Mouse (Mus musculus): Measurements from ENCODE around the gene Nrgn. TPM values are rescaled to one million over a fixed set of nuclear protein-coding genes. Genes with fewer than 3 reads are reported as not detected.

Gene Nrgn
- polyA plus RNA-seq, 1 experiment, result 7.7 TPM

DNA sequence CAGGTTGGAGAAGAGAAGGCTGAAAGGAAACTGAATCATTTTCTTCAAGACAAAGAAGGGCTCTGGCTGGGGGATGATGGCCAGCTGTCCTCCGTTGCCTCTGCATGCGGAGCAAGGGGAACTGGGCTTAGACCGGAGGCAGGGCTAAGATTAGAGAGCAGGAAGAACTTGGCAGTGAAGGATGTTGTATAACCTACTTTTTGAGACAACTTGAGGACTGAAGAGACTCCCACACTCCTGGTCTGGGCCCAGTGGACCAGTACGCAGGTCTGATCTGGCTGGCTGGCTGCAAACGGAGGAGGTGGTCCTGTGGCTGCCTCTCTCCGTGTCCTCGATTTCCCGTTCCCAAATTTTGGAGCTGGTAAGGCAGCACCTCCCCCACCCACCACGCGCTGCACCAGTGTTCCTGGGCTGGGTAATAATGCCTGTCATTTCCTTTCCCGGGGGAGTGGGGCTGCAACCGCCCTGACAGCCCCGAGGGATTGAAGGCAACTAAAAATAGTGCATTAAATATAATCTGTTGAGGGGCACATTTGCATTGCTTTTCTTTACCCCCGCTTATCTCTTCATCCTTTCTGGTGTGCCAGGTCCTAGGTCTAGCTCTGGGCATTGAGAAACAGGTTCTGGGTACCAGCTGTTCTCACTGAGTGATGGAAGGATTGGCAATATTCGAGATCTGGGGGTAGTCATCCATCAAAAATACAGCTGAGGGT, 15.3 kb upstream of the Nrgn start:
- Histone ChIP-seq H3K27me3 (replicated peaks; ENCODE audit: control insufficient read depth, insufficient read depth, low read length) (no peaks in the 10 kb centered on the region), H3K4me1 (ENCODE audit: control insufficient read depth, insufficient read depth, low read length) (peaks cover 21% of the 10 kb centered on the region), H3K27ac (ENCODE audit: insufficient read depth, low read depth, low read length) (peak overlapping the region; percentile 44), H3K36me3 (ENCODE audit: control insufficient read depth, insufficient read depth, low read length) (no peaks in the 10 kb centered on the region), H3K4me3 (ENCODE audit: insufficient read depth, low read depth, low read length) (peak overlapping the region; percentile 25; the same call in 1 of the 2 replicates)
- 15% methylated on average over 15 of the region's 15 CpGs for WGBS
- TF ChIP-seq CTCF (conservative IDR thresholded peaks at IDR 0.05; ENCODE audit: insufficient read depth, insufficient read length, low read depth, low read length), result no peak
- TF ChIP-seq POLR2A (IDR thresholded peaks at IDR 0.05; ENCODE audit: low read depth, low read length), result no peak
- peak; percentile 59 for DNase-seq

DNA sequence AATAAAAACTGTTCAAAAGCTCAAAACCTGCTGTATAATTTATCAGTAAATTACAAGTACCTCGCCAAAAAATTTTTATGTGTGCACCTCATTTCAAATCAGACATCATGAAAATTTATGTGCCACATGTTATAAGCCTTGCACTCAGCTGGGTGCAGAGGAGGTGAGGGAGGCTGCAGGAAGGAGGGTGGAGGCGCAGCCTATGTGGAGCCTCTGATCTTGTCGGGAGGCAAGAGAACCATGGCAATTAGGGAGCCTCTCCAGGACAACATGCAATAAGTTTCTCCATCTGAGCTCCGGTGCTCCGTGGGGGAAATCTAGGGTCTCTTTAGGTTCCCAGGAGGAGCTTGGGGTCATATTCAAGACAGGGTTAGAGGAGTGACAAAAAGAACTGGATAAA, 14.8 kb upstream of the Nrgn start:
- WGBS, result 34% methylated on average over 5 of the region's 5 CpGs
- Histone ChIP-seq H3K4me1 (ENCODE audit: control insufficient read depth, insufficient read depth, low read length) (peaks cover 21% of the 10 kb centered on the region), H3K27ac (ENCODE audit: insufficient read depth, low read depth, low read length) (no peak overlapping the region), H3K4me3 (ENCODE audit: insufficient read depth, low read depth, low read length) (no peak overlapping the region), H3K36me3 (ENCODE audit: control insufficient read depth, insufficient read depth, low read length) (no peaks in the 10 kb centered on the region), H3K27me3 (replicated peaks; ENCODE audit: control insufficient read depth, insufficient read depth, low read length) (no peaks in the 10 kb centered on the region)
- TF ChIP-seq CTCF (conservative IDR thresholded peaks at IDR 0.05; ENCODE audit: insufficient read depth, insufficient read length, low read depth, low read length) (no peak), POLR2A (IDR thresholded peaks at IDR 0.05; ENCODE audit: low read depth, low read length) (no peak)
- DNase-seq, result no peak

DNA sequence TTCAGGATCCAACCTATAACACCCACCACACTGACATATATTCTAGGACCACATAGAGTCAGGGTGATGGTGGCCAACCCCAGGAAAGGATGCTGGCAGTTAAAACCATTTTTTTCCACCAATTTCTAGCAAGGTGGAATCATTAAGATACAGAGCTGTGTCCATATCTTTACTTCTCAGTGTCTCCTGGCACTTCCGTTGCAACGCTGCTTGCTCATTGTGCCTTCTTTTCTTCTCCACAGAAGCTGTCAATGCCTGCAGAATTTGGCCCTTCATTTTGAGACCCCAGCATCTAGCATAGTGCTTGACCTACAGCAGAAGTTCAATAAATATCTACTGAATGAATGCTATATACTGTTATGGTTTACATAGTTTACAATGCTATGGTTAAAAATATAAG, 14.3 kb upstream of the Nrgn start:
- TF ChIP-seq POLR2A (IDR thresholded peaks at IDR 0.05; ENCODE audit: low read depth, low read length) (no peak), CTCF (conservative IDR thresholded peaks at IDR 0.05; ENCODE audit: insufficient read depth, insufficient read length, low read depth, low read length) (no peak)
- Histone ChIP-seq H3K4me1 (ENCODE audit: control insufficient read depth, insufficient read depth, low read length) (peaks cover 21% of the 10 kb centered on the region), H3K4me3 (ENCODE audit: insufficient read depth, low read depth, low read length) (no peak overlapping the region), H3K27me3 (replicated peaks; ENCODE audit: control insufficient read depth, insufficient read depth, low read length) (no peaks in the 10 kb centered on the region), H3K36me3 (ENCODE audit: control insufficient read depth, insufficient read depth, low read length) (no peaks in the 10 kb centered on the region), H3K27ac (ENCODE audit: insufficient read depth, low read depth, low read length) (no peak overlapping the region)
- DNase-seq, result no peak
- WGBS, result 92% methylated on average over 2 of the region's 2 CpGs

DNA sequence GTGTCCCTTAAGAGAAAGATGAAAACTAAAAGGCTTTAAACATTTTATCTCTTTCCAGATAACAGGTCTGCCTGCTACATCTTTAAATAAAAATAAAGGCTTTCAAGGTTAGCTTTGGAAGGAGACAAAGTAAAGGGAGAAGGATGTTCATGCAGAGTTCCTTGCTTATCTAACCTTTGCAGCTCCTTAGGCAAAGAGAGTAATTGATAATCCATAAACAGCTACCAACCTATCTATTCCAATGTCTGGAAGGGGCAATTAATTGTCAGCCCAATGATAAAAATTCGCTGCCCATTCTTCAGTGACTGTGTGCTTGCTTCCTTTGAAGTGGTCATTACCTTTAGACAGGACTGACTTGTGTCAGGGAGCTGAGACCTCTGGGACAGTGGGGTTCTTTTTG, 11.1 kb upstream of the Nrgn start:
- H3K36me3 ChIP-seq (ENCODE audit: control insufficient read depth, insufficient read depth, low read length), result no peaks in the 10 kb centered on the region
- peaks cover 10% of the 10 kb centered on the region for H3K4me1 ChIP-seq (ENCODE audit: control insufficient read depth, insufficient read depth, low read length)
- WGBS, result 62% methylated on average over 1 of the region's 1 CpGs
- no peak for DNase-seq
- no peak overlapping the region for H3K4me3 ChIP-seq (ENCODE audit: insufficient read depth, low read depth, low read length)
- H3K27ac ChIP-seq (ENCODE audit: insufficient read depth, low read depth, low read length), result no peak overlapping the region
- TF ChIP-seq POLR2A (IDR thresholded peaks at IDR 0.05; ENCODE audit: low read depth, low read length) (no peak), CTCF (conservative IDR thresholded peaks at IDR 0.05; ENCODE audit: insufficient read depth, insufficient read length, low read depth, low read length) (no peak)
- no peaks in the 10 kb centered on the region for H3K27me3 ChIP-seq (replicated peaks; ENCODE audit: control insufficient read depth, insufficient read depth, low read length)

DNA sequence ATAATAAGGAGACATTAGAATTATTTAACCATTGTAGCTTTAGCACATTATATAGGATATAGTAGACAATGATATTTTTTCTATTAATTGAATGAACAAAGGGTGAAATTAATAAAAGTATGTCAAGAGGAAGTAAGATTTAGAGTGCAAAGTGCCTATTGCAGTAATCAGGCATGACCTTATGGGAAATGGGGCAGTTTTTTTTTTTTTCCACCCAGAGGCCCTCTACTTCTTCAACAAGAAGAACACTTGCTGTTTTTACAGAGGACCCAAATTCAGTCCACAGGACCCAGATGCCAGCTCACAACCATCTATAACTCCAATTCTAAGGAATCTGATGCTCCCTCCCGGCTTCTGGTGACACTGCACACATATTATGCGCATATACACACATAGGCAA, 7.9 kb upstream of the Nrgn start:
- no peaks in the 10 kb centered on the region for H3K27me3 ChIP-seq (replicated peaks; ENCODE audit: control insufficient read depth, insufficient read depth, low read length)
- H3K27ac ChIP-seq (ENCODE audit: insufficient read depth, low read depth, low read length), result no peak overlapping the region
- 91% methylated on average over 2 of the region's 2 CpGs for WGBS
- H3K4me1 ChIP-seq (ENCODE audit: control insufficient read depth, insufficient read depth, low read length), result no peaks in the 10 kb centered on the region
- no peaks in the 10 kb centered on the region for H3K36me3 ChIP-seq (ENCODE audit: control insufficient read depth, insufficient read depth, low read length)
- TF ChIP-seq CTCF (conservative IDR thresholded peaks at IDR 0.05; ENCODE audit: insufficient read depth, insufficient read length, low read depth, low read length) (no peak), POLR2A (IDR thresholded peaks at IDR 0.05; ENCODE audit: low read depth, low read length) (no peak)
- DNase-seq, result no peak
- no peak overlapping the region for H3K4me3 ChIP-seq (ENCODE audit: insufficient read depth, low read depth, low read length)

DNA sequence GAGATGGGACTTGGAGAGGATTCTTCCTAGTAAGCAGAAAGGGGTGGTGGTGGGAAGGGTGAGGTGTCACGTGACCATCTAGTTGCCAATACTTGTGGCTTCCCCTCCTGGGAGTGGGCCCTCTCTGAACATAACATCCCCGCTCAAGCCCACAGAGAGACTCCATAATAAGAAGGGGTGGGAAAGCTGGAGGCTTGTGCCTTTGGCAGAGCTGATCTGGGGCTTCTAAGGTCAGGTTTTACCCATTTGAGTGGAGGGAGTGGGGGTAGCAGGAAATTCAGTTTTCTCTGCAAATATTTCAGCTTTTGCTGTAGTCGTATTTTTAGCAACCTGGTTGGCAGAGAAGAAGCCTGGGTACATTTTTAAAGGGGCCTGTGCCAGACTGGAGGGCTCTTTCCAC, 3.7 kb upstream of the Nrgn start:
- no peaks in the 10 kb centered on the region for H3K36me3 ChIP-seq (ENCODE audit: control insufficient read depth, insufficient read depth, low read length)
- H3K27me3 ChIP-seq (replicated peaks; ENCODE audit: control insufficient read depth, insufficient read depth, low read length), result no peaks in the 10 kb centered on the region
- H3K4me1 ChIP-seq (ENCODE audit: control insufficient read depth, insufficient read depth, low read length), result no peaks in the 10 kb centered on the region
- H3K27ac ChIP-seq (ENCODE audit: insufficient read depth, low read depth, low read length), result no peak overlapping the region
- DNase-seq, result no peak
- H3K4me3 ChIP-seq (ENCODE audit: insufficient read depth, low read depth, low read length), result no peak overlapping the region
- TF ChIP-seq CTCF (conservative IDR thresholded peaks at IDR 0.05; ENCODE audit: insufficient read depth, insufficient read length, low read depth, low read length) (no peak), POLR2A (IDR thresholded peaks at IDR 0.05; ENCODE audit: low read depth, low read length) (no peak)
- 77% methylated on average over 3 of the region's 3 CpGs for WGBS

DNA sequence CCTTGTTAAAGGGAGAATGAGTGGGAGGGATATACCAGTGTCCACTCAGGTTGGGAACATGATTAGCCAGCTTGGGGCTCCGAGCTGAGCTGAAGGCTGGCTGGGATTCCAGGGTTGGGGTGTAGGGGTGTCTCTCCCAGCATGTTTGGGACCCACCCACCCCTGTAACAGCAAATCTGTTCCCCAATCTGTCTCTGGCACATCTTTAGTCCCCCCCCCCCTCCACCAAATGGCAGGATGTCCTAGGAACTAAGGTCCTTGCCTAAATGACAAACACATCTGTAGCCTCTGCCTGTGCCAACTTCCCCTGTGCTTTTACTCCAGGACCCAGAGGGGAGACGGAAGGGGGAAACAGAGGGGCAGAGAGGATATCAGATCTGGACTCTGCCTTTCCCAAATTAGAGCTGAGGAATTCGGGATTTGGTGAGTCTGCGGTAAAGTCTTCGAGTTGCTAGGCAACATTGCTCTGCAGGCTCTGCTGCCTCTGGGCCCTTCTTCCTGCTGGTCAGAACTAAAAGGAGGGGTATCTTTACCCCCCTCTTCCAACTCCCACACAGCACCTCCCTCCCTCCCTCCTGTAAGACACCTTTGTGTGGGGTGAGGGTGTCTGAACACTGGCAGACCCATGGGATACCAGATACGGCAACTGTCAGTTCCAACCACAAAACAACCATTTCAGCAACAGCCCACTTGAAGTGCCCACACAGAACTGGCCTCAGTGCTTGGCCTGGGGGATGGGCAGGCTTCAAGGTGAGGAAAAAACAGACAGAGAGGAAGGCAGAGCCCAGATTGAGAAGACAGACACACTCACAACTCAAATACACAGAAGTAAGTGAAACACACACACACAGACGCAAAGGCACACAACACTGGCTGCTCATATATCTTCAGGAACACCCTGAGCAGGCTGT, 2.4 kb upstream of the Nrgn start, which contains the start of gene Siae:
Gene Siae (plus strand): TSS at position 861 of the 911 bp plus-strand sequence.
- Histone ChIP-seq H3K4me3 (ENCODE audit: insufficient read depth, low read depth, low read length) (no peak within 1 kb of the TSS), H3K4me1 (ENCODE audit: control insufficient read depth, insufficient read depth, low read length) (no peaks in the 10 kb centered on the region), H3K36me3 (ENCODE audit: control insufficient read depth, insufficient read depth, low read length) (no peaks in the 10 kb centered on the region), H3K27me3 (replicated peaks; ENCODE audit: control insufficient read depth, insufficient read depth, low read length) (no peaks in the 10 kb centered on the region), H3K27ac (ENCODE audit: insufficient read depth, low read depth, low read length) (no peak within 1 kb of the TSS)
- WGBS, result 34% methylated on average over 7 of the region's 7 CpGs
- no peak for TF ChIP-seq POLR2A (IDR thresholded peaks at IDR 0.05; ENCODE audit: low read depth, low read length)
- TF ChIP-seq CTCF (conservative IDR thresholded peaks at IDR 0.05; ENCODE audit: insufficient read depth, insufficient read length, low read depth, low read length), result no peak
- no peak for DNase-seq
